Mouse (Mus musculus) cerebellum, adult 2 months (tissue): ENCODE data around the gene Gldc. TPM values are rescaled to one million over a fixed set of nuclear protein-coding genes. Genes with fewer than 3 reads are reported as not detected.

ENCODE experiments used
- DNase-seq, 2 experiments: peaks; one replicate each; pipeline ENCODE4 v3.0.0; 2021
- H3K27ac ChIP-seq: fragments of 200-500 bp; 2 replicates; pipeline ENCODE4 v1.5.1; 2012; ENCODE audit warnings: low read length, control low read depth, inconsistent platforms; ENCODE audit not compliant: insufficient read depth
- H3K27me3 ChIP-seq: fragments of 200-500 bp; 2 replicates; pipeline ENCODE4 v1.6.1; 2012; ENCODE audit warnings: inconsistent platforms, mild to moderate bottlenecking, low read length, moderate library complexity; ENCODE audit not compliant: control insufficient read depth, insufficient read depth
- H3K4me1 ChIP-seq: fragments of 200-500 bp; 2 replicates; pipeline ENCODE4 v1.6.1; 2011; ENCODE audit warnings: low read length; ENCODE audit not compliant: control insufficient read depth, insufficient read depth
- H3K4me3 ChIP-seq: fragments of 200-500 bp; replicated peaks from 2 replicates; pipeline ENCODE3; 2011; ENCODE audit warnings: mild to moderate bottlenecking, low read depth, low read length, control low read depth; ENCODE audit not compliant: insufficient read depth
- CTCF ChIP-seq: fragments of 200-500 bp; IDR thresholded peaks from 2 replicates; pipeline ENCODE4 v1.5.1; 2011; ENCODE audit warnings: low read depth, mild to moderate bottlenecking, control low read depth, low read length, moderate library complexity, borderline replicate concordance; ENCODE audit not compliant: insufficient read depth
- POLR2A ChIP-seq: fragments of 200-500 bp; IDR thresholded peaks from 2 replicates; pipeline ENCODE4 v1.6.1; 2011; ENCODE audit warnings: low read length, control low read depth, borderline replicate concordance; ENCODE audit not compliant: insufficient read depth
- WGBS: fragments of 180-500 bp; shearing (Covaris S2); methylation state at CpG from one replicate; pipeline ENCODE4 v1.1.7; 2018; 5-methylcytosine and 5-hydroxymethylcytosine counted together
- polyA plus RNA-seq: library from polyadenylated mRNA; depleted of rRNA; stranded (reverse); fragments of >200 nt; gene quantifications from 2 replicates; pipeline ENCODE4 v1.2.3, GENCODE M21; 2012

Gldc gene
- polyA plus RNA-seq, 1 experiment, result 14.9 TPM

- DNase-seq, result peak in 1 of 2 experiments; percentile 40
- no peak for TF ChIP-seq CTCF
- TF ChIP-seq POLR2A, result no peak
- Histone ChIP-seq H3K4me1 (no peaks in the 10 kb centered on the region; the same call in 1 of the 2 replicates), H3K4me3 (no peak overlapping the region), H3K27ac (no peak overlapping the region), H3K27me3 (no peaks in the 10 kb centered on the region; the same call in 1 of the 2 replicates)
- 27% methylated on average over 12 of the region's 12 CpGs for WGBS
Observed at GRCm38 (mm10) chr19:30157031-30157687, 18.1 kb downstream of the Gldc start.

- Histone ChIP-seq H3K27ac (no peak overlapping the region), H3K27me3 (no peaks in the 10 kb centered on the region; the same call in 1 of the 2 replicates), H3K4me1 (no peaks in the 10 kb centered on the region), H3K4me3 (no peak overlapping the region)
- 37% methylated on average over 3 of the region's 3 CpGs for WGBS
- DNase-seq, result peak in 1 of 2 experiments; percentile 46
- TF ChIP-seq POLR2A (no peak), CTCF (no peak)
Observed at GRCm38 (mm10) chr19:30153729-30154128, 21.5 kb downstream of the Gldc start.

- DNase-seq, result no peak
- 84% methylated on average over 10 of the region's 10 CpGs for WGBS
- Histone ChIP-seq H3K4me3 (no peak overlapping the region), H3K4me1 (no peaks in the 10 kb centered on the region), H3K27me3 (no peaks in the 10 kb centered on the region; the same call in 1 of the 2 replicates), H3K27ac (no peak overlapping the region)
- TF ChIP-seq POLR2A (no peak), CTCF (no peak)
Observed at GRCm38 (mm10) chr19:30151290-30151689, 23.9 kb downstream of the Gldc start.

- no peak overlapping the region for H3K27ac ChIP-seq
- DNase-seq, result no peak
- no peaks in the 10 kb centered on the region; the same call in 1 of the 2 replicates for H3K27me3 ChIP-seq
- H3K4me3 ChIP-seq, result no peak overlapping the region
- 77% methylated on average over 6 of the region's 6 CpGs for WGBS
- no peaks in the 10 kb centered on the region for H3K4me1 ChIP-seq
- TF ChIP-seq CTCF (no peak), POLR2A (no peak)
Observed at GRCm38 (mm10) chr19:30149238-30149805, 25.9 kb downstream of the Gldc start.

GRCm38 (mm10) chr19:30147306-30147705, 27.9 kb downstream of the Gldc start:
- no peak for DNase-seq
- H3K27me3 ChIP-seq, result no peaks in the 10 kb centered on the region
- no peak overlapping the region for H3K4me3 ChIP-seq
- WGBS, result 89% methylated on average over 4 of the region's 4 CpGs
- H3K27ac ChIP-seq, result no peak overlapping the region
- H3K4me1 ChIP-seq, result no peaks in the 10 kb centered on the region
- no peak for TF ChIP-seq CTCF
- no peak for TF ChIP-seq POLR2A

GRCm38 (mm10) chr19:30146761-30147160, 28.5 kb downstream of the Gldc start:
- no peak for DNase-seq
- H3K27me3 ChIP-seq, result no peaks in the 10 kb centered on the region

GRCm38 (mm10) chr19:30145106-30145505, 30.1 kb downstream of the Gldc start:
- Histone ChIP-seq H3K4me1 (no peaks in the 10 kb centered on the region), H3K4me3 (no peak overlapping the region), H3K27ac (no peak overlapping the region), H3K27me3 (no peaks in the 10 kb centered on the region)
- TF ChIP-seq POLR2A (no peak), CTCF (no peak)
- WGBS, result 93% methylated on average over 4 of the region's 4 CpGs
- DNase-seq, result no peak

More at GRCm38 (mm10) chr19:30146761-30147160, 28.5 kb downstream of the Gldc start:
- WGBS, result 55% methylated on average over 6 of the region's 6 CpGs
- Histone ChIP-seq H3K27ac (no peak overlapping the region), H3K4me3 (no peak overlapping the region), H3K4me1 (no peaks in the 10 kb centered on the region)
- no peak for TF ChIP-seq POLR2A
- no peak for TF ChIP-seq CTCF

- Histone ChIP-seq H3K4me3 (no peak overlapping the region), H3K27me3 (no peaks in the 10 kb centered on the region), H3K4me1 (no peaks in the 10 kb centered on the region), H3K27ac (no peak overlapping the region)
- WGBS, result 89% methylated on average over 1 of the region's 1 CpGs
- no peak for DNase-seq
- no peak for TF ChIP-seq POLR2A
- TF ChIP-seq CTCF, result no peak
Observed at GRCm38 (mm10) chr19:30136308-30136707, 38.9 kb downstream of the Gldc start.

- Histone ChIP-seq H3K4me3 (no peak overlapping the region), H3K27me3 (no peaks in the 10 kb centered on the region), H3K27ac (no peak overlapping the region), H3K4me1 (no peaks in the 10 kb centered on the region)
- DNase-seq, result no peak
- TF ChIP-seq POLR2A (no peak), CTCF (no peak)
- 64% methylated on average over 4 of the region's 4 CpGs for WGBS
Observed at GRCm38 (mm10) chr19:30128177-30128576, 47.1 kb downstream of the Gldc start.
